Mouse (Mus musculus) midbrain, embryonic 12.5 days (tissue): ENCODE measurements around the gene Helz2. TPM values are rescaled to one million over a fixed set of nuclear protein-coding genes. Genes with fewer than 3 reads are reported as not detected.

Source experiments
- ATAC-seq: fragments of 200-750 bp; cut with Nextera tagmentation; 2 replicates; pipeline ENCODE4 v1.8.0; 2017; ENCODE audit warnings: low read depth, moderate TSS enrichment, moderate library complexity; ENCODE audit not compliant: low FRiP score
- H3K27ac ChIP-seq: fragments of 300-500 bp; sonication (generic); replicated peaks from 2 replicates; pipeline ENCODE4 v1.5.1; 2016; ENCODE audit warnings: mild to moderate bottlenecking
- H3K27me3 ChIP-seq: fragments of 300-500 bp; sonication (generic); 2 replicates; pipeline ENCODE4 v1.6.1; 2016; ENCODE audit warnings: mild to moderate bottlenecking
- H3K36me3 ChIP-seq: fragments of 300-500 bp; sonication (generic); 2 replicates; pipeline ENCODE4 v1.6.1; 2016
- H3K4me1 ChIP-seq: fragments of 300-500 bp; sonication (generic); 2 replicates; pipeline ENCODE4 v1.6.1; 2016
- H3K4me2 ChIP-seq: fragments of 300-500 bp; sonication (generic); replicated peaks from 2 replicates; pipeline ENCODE4 v1.6.1; 2016; ENCODE audit warnings: mild to moderate bottlenecking, moderate library complexity
- H3K4me3 ChIP-seq: fragments of 300-500 bp; sonication (generic); 2 replicates; pipeline ENCODE4 v1.5.1; 2016; ENCODE audit warnings: mild to moderate bottlenecking
- H3K9ac ChIP-seq: fragments of 300-500 bp; sonication (generic); replicated peaks from 2 replicates; pipeline ENCODE4 v1.6.1; 2016; ENCODE audit warnings: mild to moderate bottlenecking, moderate library complexity
- H3K9me3 ChIP-seq: fragments of 300-500 bp; sonication (generic); 2 replicates; pipeline ENCODE4 v1.6.1; 2016; ENCODE audit warnings: mild to moderate bottlenecking
- WGBS: fragments of 180-500 bp; shearing (Covaris S2); methylation state at CpG from one replicate; pipeline ENCODE4 v1.1.7; 2016; 5-methylcytosine and 5-hydroxymethylcytosine counted together
- polyA plus RNA-seq: library from polyadenylated mRNA; unstranded; fragments of >200 nt; fragmentation: Nextera tagmentation; extraction: Ambion mirVana; gene quantifications from 2 replicates; pipeline ENCODE4 v1.2.1, GENCODE M21; 2016

Gene Helz2
- polyA plus RNA-seq, 1 experiment from 2014 or later, result 0.55 TPM

DNA sequence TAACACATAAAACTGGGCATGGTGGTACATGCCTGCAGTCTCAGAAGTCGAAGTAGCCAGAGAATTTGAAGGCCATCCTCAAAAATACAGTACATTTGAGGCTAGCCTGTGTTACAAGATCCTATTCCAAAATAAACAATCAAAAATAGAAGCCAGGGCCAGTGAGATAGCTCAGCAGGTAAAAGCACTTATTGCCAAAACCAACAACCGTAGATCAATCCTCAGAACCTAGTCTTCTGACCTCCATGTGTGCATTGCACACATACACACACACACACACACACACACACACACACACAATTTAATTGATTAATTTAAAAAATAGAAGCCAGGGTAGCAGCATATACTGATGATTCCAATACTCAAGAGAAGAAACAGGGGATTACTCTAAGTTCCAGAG is 25.0 kb upstream of the Helz2 start:
- Histone ChIP-seq H3K36me3 (peaks cover 67% of the 10 kb centered on the region), H3K4me3 (no peak overlapping the region), H3K9me3 (no peaks in the 10 kb centered on the region), H3K4me1 (no peaks in the 10 kb centered on the region), H3K27ac (no peak overlapping the region), H3K4me2 (no peak overlapping the region), H3K27me3 (no peaks in the 10 kb centered on the region), H3K9ac (no peak overlapping the region)
- 87% methylated on average over 2 of the region's 2 CpGs for WGBS
- no peak for ATAC-seq

- Histone ChIP-seq H3K27me3 (no peaks in the 10 kb centered on the region), H3K27ac (no peak overlapping the region), H3K9ac (no peak overlapping the region), H3K4me2 (no peak overlapping the region), H3K4me1 (no peaks in the 10 kb centered on the region), H3K9me3 (no peaks in the 10 kb centered on the region), H3K36me3 (peaks cover 69% of the 10 kb centered on the region), H3K4me3 (no peak overlapping the region)
- no peak for ATAC-seq
- 87% methylated on average over 1 of the region's 1 CpGs for WGBS
Measured at GRCm38 (mm10) chr2:181253248-181253647, 11.4 kb upstream of the Helz2 start.

DNA sequence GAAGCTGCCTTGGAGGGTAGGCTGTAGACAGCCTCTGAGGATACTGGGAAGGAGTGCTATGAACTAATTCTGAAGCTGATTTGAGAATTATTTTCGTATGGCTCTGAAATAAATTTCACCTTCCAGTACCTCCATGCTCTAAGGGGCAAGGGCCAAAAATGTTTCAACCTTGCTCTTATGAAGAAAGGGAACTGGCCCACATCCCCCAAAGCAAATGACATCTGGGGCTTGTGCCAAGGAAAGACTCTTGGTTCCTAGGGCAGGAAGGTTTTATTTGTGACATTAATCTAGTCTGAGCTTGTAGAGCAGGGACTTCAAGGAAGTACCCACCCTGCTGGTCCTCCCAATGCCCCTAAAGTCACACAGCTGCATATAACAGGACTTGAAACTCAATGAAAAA is 10.0 kb upstream of the Helz2 start:
- Histone ChIP-seq H3K4me2 (no peak overlapping the region), H3K4me1 (no peaks in the 10 kb centered on the region), H3K4me3 (no peak overlapping the region), H3K9ac (no peak overlapping the region), H3K9me3 (no peaks in the 10 kb centered on the region), H3K36me3 (peaks cover 58% of the 10 kb centered on the region), H3K27me3 (no peaks in the 10 kb centered on the region), H3K27ac (no peak overlapping the region)
- WGBS, result 97% methylated on average over 1 of the region's 1 CpGs
- ATAC-seq, result no peak

- no peak for ATAC-seq
- Histone ChIP-seq H3K9me3 (no peaks in the 10 kb centered on the region), H3K27me3 (no peaks in the 10 kb centered on the region), H3K27ac (no peak overlapping the region), H3K4me1 (no peaks in the 10 kb centered on the region), H3K9ac (no peak overlapping the region), H3K4me2 (no peak overlapping the region), H3K36me3 (peaks cover 35% of the 10 kb centered on the region), H3K4me3 (no peak overlapping the region)
- 88% methylated on average over 10 of the region's 10 CpGs for whole genome bisulfite sequencing
Measured at GRCm38 (mm10) chr2:181249217-181249616, 7.4 kb upstream of the Helz2 start.

GRCm38 (mm10) chr2:181245031-181245430 is 3.2 kb upstream of the Helz2 start:
- H3K9ac ChIP-seq, result no peak overlapping the region
- H3K4me2 ChIP-seq, result no peak overlapping the region
- WGBS, result 33% methylated on average over 2 of the region's 2 CpGs
- no peak for ATAC-seq
- H3K27ac ChIP-seq, result no peak overlapping the region
- H3K4me3 ChIP-seq, result no peak overlapping the region
- H3K27me3 ChIP-seq, result 0 out of 2 replicates have a peak, but pooled peaks cover 3% of the 10 kb centered on the region
- H3K4me1 ChIP-seq, result peaks cover 6% of the 10 kb centered on the region
- H3K9me3 ChIP-seq, result no peaks in the 10 kb centered on the region
- H3K36me3 ChIP-seq, result no peaks in the 10 kb centered on the region

DNA sequence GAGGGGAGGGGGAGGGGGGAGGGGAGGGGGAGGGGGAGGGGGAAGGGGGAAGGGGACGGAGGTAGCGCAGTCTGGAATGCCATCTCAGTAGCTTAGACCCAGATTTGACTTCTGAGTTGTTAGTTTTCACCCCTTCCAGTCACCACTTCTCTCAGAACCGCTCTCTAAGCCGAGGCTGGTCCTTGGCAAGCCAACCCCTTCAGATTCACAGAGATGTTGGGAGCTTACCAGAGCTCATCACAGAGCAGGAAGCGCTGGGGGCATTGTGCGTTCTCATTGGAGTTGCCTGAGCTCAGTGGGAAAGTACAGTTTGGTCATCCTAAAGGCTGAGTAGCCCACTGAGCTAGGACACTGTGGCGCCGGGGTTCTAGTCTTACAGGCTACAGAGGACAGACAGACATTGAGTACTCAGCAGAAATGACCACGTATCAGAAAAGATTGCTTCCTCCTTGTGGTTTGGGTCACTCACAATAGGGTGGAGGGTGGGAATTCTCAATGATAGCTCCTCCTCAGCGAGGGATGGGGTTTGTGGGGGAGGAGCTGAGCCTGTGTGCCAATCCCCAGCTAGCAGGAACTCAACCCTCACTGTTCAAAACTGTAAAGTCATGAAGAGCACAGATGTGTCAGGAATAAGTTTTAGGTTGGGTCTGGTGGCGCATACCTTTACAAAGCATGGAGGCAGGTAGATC is 2.0 kb upstream of the Helz2 start:
- no peak overlapping the region for H3K4me2 ChIP-seq
- H3K36me3 ChIP-seq, result no peaks in the 10 kb centered on the region
- ATAC-seq, result no peak
- 0 out of 2 replicates have a peak, but pooled peaks cover 3% of the 10 kb centered on the region for H3K27me3 ChIP-seq
- H3K4me3 ChIP-seq, result no peak overlapping the region
- no peak overlapping the region for H3K27ac ChIP-seq
- WGBS, result 37% methylated on average over 9 of the region's 11 CpGs
- H3K4me1 ChIP-seq, result peaks cover 6% of the 10 kb centered on the region
- no peak overlapping the region for H3K9ac ChIP-seq
- H3K9me3 ChIP-seq, result no peaks in the 10 kb centered on the region

DNA sequence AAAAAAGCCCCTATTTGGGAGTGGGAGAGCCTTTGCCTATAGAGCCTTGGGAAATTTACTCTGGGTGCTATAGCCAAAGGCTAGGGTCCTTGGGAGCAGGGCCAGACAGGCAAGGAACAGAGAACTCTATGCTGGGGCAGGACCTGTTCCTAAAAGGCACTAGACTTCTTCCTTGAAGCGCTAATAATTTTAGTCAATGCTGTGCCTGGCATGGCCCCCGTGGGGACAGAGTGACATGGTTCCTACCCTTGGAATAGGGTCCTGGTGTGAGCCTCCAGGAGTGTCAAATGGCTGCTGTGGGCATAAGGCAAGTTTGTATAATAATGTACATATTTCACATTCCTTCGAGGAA is 463 bp upstream of the Helz2 start:
- Histone ChIP-seq H3K4me3 (no peak overlapping the region), H3K4me2 (peak overlapping the region; percentile 45; the same call in 1 of the 2 replicates)
- ATAC-seq, result no peak

GRCm38 (mm10) chr2:181240806-181241440 is 904 bp downstream of the Helz2 start:
- no peaks in the 10 kb centered on the region for H3K9me3 ChIP-seq
- no peak overlapping the region for H3K4me2 ChIP-seq
- ATAC-seq, result no peak
- H3K27ac ChIP-seq, result no peak overlapping the region
- H3K4me3 ChIP-seq, result no peak overlapping the region
- H3K9ac ChIP-seq, result no peak overlapping the region
- no peaks in the 10 kb centered on the region for H3K36me3 ChIP-seq
- 90% methylated on average over 13 of the region's 13 CpGs for WGBS
- H3K4me1 ChIP-seq, result peaks cover 6% of the 10 kb centered on the region
- 0 out of 2 replicates have a peak, but pooled peaks cover 3% of the 10 kb centered on the region for H3K27me3 ChIP-seq

More for the DNA sequence above, 463 bp upstream of the Helz2 start:
- WGBS, result 70% methylated on average over 3 of the region's 3 CpGs
- H3K27ac ChIP-seq, result no peak overlapping the region
- no peak overlapping the region for H3K9ac ChIP-seq
- 0 out of 2 replicates have a peak, but pooled peaks cover 3% of the 10 kb centered on the region for H3K27me3 ChIP-seq
- H3K4me1 ChIP-seq, result peaks cover 6% of the 10 kb centered on the region
- no peaks in the 10 kb centered on the region for H3K36me3 ChIP-seq
- no peaks in the 10 kb centered on the region for H3K9me3 ChIP-seq

DNA sequence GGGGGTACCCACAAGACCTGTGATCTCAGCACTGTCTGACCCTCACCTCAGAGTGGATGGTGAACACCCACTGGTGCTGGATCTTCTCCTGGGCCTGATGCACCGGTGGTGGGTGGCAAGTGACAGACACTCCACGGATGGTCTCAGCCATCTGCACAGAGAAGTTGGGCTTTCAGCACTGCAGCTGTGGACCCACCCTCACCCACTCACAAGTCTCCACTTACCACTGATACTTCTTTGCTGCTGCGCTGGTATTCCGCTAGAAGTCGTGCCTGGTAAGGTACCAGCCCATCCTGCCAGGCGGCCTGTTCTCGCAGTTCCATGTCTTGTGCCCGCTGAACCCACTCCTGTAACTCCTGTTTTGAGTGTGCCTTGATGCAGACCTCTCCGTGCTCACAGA is 2.6 kb downstream of the Helz2 start:
- H3K36me3 ChIP-seq, result no peaks in the 10 kb centered on the region
- 95% methylated on average over 9 of the region's 9 CpGs for WGBS

GRCm38 (mm10) chr2:181238861-181239260 is 3.0 kb downstream of the Helz2 start:
- H3K4me3 ChIP-seq, result no peak overlapping the region
- 0 out of 2 replicates have a peak, but pooled peaks cover 3% of the 10 kb centered on the region for H3K27me3 ChIP-seq
- H3K4me1 ChIP-seq, result peaks cover 6% of the 10 kb centered on the region
- 78% methylated on average over 2 of the region's 2 CpGs for WGBS
- H3K27ac ChIP-seq, result no peak overlapping the region
- no peak overlapping the region for H3K4me2 ChIP-seq
- no peaks in the 10 kb centered on the region for H3K36me3 ChIP-seq
- no peaks in the 10 kb centered on the region for H3K9me3 ChIP-seq
- no peak overlapping the region for H3K9ac ChIP-seq
- no peak for ATAC-seq

More for the DNA sequence above, 2.6 kb downstream of the Helz2 start:
- Histone ChIP-seq H3K9ac (no peak overlapping the region), H3K27me3 (0 out of 2 replicates have a peak, but pooled peaks cover 3% of the 10 kb centered on the region), H3K4me2 (no peak overlapping the region), H3K9me3 (no peaks in the 10 kb centered on the region), H3K4me1 (peaks cover 6% of the 10 kb centered on the region), H3K4me3 (no peak overlapping the region), H3K27ac (no peak overlapping the region)
- ATAC-seq, result no peak

GRCm38 (mm10) chr2:181238091-181238610 is 3.7 kb downstream of the Helz2 start:
- WGBS, result 68% methylated on average over 10 of the region's 10 CpGs
- 0 out of 2 replicates have a peak, but pooled peaks cover 3% of the 10 kb centered on the region for H3K27me3 ChIP-seq
- no peaks in the 10 kb centered on the region for H3K36me3 ChIP-seq
- peaks cover 6% of the 10 kb centered on the region for H3K4me1 ChIP-seq
- no peak overlapping the region for H3K4me2 ChIP-seq
- no peak overlapping the region for H3K4me3 ChIP-seq
- H3K9ac ChIP-seq, result no peak overlapping the region
- H3K27ac ChIP-seq, result no peak overlapping the region
- no peaks in the 10 kb centered on the region for H3K9me3 ChIP-seq
- no peak for ATAC-seq

DNA sequence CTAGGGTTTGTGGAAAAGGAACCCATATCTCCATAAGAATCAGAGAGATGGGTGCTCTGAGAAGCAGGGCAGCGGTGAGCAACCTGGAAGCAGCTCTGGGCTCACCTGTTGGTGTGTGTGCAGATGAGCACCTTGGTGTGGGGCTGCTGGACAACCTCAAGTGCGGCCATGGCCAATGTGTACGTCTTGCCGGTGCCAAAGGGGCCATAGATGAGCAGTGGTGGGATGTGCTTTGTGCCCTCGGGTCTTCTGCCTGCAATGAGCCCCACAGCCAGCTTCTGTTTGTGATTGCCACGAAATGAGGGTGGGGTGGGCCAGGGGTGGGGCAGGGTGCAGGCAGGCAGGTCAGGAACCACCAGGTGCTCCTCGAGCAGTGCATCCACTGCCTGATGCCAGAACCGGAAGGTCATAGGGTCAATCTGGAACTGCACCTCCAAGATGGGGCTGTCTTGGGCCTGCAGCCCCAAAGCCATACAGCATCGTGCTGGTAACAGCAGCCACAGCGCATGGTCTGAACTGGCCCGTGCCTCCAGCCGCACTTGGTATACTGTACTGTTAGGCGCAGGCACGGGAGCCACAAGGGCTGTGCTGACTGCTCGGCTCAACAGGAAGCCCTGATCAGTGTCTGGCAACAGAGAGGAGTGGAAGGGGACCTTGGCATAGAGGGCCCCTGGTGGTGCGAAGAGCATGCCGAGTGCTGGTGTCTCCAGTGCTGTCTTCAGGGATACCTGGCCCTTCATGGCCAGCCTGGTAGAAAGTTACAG is 4.4 kb downstream of the Helz2 start:
- WGBS, result 90% methylated on average over 17 of the region's 17 CpGs
- Histone ChIP-seq H3K4me2 (no peak overlapping the region), H3K27me3 (0 out of 2 replicates have a peak, but pooled peaks cover 3% of the 10 kb centered on the region), H3K9me3 (no peaks in the 10 kb centered on the region), H3K9ac (no peak overlapping the region), H3K27ac (no peak overlapping the region), H3K36me3 (no peaks in the 10 kb centered on the region), H3K4me1 (peaks cover 6% of the 10 kb centered on the region), H3K4me3 (no peak overlapping the region)
- ATAC-seq, result no peak
